Mouse (Mus musculus) retina, adult 2 months (tissue): ENCODE results near the gene Mpdu1.

Experiments used
- DNase-seq: peaks from one replicate; pipeline ENCODE4 v3.0.0-alpha.2; 2012; ENCODE audit warnings: low read depth, low spot score

The Mpdu1 gene

DNA sequence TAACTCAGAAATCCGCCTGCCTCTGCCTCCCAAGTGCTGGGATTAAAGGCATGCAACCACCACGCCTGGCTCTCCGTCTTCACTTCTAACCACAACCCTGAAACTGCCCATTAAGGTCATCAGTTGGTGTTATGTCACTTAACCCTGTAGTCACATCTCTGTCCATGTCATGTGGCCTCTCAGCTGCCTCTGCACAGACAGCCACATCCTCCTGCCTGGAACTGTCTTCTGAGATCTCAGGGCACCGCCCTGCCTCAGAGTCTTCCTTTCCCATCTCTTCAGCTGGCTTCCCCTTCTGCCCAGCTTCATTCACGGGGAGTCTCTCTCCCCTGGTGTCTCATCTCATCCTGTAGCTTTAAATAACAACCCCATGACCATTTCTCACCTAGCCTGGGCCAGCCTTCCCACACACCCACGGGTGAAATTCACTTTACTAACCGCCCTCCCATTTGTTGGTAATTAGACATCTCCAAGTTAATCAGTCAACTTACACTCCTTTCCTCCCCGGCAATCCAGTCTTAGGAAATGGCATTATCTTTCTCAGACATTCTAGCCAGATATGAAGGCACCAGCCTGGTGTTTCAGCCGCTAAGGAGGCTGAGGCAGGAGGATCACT lies 29.9 kb upstream of the Mpdu1 start:
- DNase-seq = no peak

DNA sequence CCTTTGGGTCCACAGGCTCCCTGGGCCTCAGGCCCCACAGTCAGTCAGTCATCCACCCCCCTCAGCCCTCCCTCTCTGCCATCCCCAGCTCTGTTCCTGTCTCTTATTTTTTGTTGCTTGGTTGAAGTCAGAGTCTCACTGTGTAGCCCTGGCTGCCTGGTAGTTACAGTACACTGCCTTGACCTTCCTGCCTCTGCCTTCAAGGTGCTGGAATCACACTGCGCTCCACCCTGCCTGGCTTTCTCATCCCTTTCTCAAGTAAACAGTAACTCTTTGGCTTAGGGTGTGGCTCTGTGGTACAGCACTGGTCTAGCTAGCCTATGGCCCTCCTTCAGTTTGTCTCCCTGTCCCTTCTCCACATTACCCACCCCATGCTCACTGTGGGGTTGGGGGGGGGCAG lies 27.4 kb upstream of the Mpdu1 start:
- no peak for DNase-seq

DNA sequence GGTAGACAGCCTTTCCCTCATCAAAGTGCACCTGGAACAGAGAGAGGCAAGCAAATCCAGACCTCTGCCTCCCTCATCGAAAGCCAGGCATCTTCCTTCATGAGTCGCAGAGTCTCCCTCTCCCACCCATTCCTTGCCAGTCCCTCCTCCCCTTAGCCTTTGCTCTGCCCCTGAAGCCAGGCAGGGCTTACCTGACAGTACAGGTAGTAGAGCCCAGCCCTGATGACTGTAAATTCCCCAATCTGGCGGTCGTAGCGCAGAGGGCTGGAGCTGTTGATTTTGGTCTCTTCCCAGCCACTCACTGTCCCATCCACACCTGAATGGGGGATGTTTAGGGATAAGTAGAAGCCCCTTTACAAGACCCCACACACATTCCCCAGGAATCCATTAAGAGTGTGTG lies 24.6 kb upstream of the Mpdu1 start:
- no peak for DNase-seq

DNA sequence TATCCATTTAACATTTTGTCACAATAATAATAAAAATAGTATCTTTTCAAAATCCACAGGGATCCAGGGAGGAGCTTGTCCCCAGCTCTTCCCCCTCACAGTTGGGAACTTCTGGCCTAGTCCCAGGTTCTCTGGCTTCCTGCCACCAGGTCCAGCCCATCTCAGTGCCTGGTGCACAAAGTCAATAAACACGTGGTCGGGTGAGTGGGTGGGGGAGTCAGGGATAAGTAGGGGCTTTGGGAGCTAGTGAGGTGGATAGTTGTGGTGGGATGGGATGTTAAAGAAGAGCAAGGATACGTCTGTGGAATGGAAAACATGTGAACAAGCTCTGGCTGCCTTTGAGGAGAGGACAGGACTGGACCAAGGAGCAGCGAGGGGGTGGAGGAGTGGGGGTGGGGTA lies 23.9 kb upstream of the Mpdu1 start:
- no peak for DNase-seq

DNA sequence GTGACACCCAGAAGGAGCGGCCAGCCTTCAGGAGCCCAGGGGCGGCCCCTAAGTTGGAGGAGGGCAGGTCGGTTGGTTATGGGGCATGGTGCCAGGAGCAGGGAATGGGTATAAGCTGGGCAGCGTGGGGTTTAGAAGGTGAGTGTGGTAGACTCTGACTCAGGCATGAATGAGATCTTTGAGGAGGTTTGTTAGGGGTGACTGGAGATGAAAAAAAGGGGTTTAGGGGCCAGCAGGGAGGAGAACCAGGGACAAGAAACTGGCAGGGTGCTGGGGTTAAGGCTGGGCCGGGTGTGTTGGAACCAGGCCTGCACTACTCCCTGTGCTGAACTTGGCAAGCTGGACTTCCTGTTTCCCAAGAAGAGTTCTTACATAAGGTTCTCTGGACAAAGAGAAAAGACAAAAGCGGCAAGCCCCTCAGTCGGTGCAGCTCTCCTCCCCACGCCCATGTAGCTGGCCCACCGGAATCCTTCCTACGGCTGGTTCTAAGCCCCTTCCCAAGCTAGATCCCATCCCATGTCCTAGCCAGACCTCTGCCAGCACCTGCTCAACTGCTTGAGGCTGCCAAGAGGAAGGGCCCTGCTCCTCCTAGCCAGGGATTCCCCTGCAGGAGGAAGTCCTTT lies 23.2 kb upstream of the Mpdu1 start, which contains the start of gene Tnfsf13:
Tnfsf13 (minus strand) TSS at position 259 of the 623 bp plus-strand sequence.
- DNase-seq = no peak

DNA sequence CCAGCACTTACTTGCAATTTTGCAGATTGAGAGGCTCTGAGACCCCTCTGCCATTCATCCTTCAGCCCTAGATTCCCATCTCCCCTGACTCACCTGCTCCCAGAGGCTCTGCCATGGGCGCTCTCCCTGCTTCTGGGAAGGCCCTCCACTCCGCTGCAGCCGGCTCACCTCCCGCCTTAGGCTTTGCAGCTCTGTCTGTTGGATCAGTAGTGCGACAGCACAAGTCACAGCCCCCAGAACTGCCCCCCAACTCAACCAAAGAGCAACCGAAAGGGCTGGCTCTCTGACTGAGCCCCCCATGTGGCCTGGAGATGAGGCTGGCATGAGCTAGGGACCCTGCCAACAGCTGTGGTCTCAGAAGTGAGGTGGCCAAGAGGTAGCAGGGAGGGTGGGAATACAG lies 22.5 kb upstream of the Mpdu1 start:
- no peak for DNase-seq

DNA sequence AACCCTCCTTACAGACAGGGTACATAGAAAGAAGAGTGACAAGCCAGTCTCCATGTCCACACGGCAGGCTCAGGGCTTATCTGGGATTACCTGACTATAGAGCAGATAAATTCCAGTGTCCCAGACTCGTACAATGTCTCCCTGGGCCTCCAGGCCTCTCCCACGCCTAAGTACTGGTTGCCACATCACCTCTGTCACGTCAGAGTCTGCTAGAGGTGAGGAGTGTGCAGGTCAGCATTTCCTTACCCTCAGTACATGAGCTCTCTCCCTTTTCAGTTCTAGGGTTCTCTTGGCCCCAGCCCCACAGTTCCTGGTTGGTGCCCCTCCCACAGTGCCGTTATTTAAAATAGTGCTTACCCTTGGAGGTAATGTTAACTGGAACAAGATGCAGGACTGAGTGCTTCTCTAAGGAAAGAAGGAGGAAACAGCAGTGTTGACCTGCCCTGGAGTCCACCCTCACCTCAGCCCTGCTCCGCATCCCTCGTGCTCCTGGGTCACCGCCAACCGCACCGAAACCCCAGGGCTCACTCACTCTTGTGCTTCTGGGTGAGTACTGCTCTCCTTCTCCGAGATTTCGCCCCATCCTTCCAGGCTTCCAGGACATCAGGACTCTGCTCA lies 21.8 kb upstream of the Mpdu1 start:
- DNase-seq = no peak

DNA sequence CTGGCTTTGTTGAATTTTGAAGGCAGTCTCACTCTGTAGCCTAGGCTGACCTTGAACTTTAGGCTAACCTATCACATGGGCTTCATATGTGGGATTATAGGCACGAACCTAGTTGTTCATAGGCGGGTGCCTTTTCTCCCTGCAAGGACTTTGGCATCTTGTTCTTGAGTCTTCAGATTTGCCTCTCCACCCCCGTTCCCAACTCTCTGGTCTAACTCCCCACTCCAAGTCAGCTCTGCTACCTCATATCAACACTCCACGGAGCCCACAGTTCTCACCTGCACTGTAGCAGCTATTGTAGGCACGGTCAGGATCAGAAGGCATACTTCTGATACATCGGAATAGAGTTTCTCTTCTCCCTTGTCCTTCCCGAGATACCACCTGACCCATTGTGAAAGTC lies 21.1 kb upstream of the Mpdu1 start:
- DNase-seq = no peak

DNA sequence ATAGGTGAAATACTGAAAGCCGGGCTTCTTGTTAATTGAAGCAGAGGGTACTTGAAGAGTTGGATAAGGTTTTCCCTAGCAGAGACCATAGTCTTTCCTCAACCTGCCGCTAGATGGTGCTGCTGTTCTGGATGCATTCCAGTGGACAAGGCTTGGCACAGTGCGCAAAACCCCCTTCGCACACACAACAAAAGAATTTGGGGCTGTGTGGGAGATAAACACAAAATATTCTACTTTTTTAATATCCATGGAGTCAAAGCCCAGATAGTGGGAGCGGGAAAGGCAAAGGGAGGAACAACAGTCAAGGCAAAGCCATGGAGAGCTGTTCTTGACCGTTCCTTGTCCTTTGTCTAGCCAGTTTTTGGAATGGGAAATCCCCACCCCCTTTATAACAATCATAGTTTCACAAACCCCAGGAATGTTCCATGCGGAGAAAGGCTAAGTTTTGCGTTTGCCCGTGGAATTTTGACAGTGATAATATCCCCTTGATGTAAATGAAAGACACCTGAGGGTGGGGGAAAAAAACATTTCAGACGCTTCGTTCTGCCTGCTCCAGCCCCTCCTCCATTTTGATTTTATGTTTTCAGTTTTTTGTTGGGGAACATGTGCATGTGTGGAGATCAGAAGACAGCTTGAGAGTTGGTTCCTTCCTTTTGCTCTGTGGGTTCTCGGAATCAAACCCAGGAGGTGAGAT lies 20.5 kb upstream of the Mpdu1 start:
- peak; percentile 79 for DNase-seq

DNA sequence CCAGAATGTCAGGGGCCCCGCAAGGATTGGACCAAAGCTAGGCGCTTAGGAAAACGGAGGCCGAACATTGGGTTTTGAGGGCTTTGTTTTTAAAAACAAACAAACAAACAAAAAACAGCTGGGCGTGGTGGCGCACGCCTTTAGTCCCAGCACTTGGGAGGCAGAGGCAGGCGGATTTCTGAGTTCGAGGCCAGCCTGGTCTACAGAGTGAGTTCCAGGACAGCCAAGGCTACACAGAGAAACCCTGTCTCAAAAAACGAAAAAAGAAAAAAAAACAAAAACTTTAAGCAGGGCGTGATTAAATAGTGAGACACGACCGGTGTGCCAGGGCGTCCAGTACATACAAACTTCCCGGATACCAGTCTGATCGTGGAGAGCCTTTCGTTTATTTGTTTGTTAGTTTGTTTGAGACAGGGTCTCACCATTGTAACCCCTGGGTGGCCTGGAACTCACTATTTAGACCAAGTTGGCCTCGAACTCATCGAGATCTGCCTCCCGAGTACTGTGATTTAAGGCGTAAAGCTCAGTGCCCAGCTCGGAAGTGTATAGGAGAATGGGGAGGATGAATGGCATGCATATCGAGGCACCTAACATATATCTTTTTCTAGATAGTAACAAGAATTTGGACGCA lies 19.9 kb upstream of the Mpdu1 start:
- DNase-seq = no peak

DNA sequence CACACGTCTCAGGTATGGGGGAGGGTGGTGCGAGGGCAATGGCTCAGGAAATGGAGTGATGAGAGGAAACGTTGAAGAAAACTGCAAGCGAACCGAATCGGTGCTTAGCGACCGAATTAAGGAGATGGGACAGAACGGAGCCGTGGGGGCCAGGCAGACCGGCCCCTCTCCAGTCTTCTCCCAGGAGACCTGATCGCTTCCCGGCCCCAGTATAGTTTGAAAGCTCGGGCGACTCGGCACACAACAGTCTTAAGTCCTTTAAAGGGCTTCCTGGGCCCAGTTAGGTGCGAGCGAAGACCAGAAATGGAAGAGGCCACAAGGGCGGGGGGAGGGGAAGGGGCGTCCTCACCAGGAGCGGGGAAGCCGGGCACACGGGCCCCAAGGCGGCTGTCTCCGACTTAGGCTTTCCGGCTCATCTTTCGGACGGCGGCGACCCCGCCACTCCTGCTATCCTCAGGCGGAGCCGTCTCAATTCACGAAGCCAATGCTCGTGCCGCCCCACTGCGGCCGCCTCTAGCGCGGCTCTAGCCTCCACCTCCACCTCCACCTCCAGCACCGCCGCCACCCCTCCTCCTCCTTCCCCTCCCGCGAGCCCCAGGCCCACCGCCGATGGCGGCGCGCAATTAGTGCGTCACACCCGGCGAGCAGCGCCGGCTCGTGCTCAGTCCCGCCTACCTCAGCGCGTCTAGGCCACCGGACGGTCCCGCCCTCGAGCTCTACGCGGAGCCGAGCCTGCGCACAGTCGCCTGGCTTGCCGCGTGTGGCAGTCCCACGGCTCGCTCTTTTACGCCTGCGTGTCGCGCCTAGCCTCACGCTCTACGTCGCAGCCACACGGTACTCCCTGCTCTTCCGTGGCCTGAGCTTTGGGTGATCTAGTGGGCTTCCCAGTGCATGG lies 19.1 kb upstream of the Mpdu1 start, which contains the start of gene Senp3:
Senp3 (minus strand) TSS at position 771 of the 895 bp plus-strand sequence.
- DNase-seq = peak; percentile 85

DNA sequence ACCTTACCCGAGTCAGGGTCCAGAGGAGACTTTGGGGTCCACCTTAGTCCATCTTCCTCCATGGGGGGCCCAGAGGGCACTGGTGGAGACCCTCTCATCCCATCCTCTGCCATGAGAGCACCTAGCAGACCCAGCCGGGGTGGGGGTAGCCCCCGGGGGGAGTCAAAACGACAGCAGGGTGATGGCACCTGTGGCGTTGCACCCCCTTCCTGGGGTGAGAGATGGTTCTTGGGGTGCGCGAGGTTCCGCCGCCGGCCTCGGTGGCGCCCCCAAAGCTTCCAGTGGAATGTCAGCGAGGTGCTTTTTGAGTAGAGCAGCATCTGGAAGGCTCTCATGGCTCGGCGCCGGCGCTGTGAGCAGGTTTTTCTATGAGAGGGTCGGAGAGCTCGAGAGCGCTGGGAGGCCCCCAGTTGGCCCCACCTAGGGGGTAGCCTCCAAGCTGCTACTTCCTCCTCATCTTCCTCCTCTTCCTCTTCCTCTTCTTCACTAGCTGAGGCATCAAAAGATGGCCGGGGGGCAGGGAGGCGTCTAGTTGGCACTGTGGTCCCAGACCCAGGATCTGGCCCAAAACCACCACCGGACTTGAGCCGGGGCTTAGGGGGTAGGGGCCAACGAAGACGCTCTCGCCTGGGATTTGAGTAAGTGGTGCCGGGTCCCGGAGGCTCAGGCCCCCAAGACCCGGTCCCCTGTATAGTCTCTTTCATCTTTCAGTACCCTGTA lies 17.9 kb upstream of the Mpdu1 start:
- no peak for DNase-seq

DNA sequence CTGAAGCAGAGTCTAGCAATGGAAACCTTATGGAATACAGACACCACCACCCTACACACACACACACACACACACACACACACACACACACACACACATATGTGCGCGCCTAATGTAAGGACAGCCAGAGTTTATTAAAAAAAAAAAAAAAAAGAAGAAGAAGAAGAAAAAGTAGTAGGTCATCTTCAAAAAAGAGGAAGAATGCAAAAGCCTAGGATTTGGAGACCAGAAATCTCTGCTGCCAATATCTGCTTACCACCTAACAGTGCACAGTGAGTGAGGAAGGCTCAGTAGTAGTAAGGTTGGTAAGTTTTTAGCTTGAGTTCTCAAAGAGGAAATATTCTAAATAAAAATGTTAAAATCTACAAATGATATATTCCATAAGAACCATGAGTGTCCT lies 16.7 kb upstream of the Mpdu1 start:
- no peak for DNase-seq

DNA sequence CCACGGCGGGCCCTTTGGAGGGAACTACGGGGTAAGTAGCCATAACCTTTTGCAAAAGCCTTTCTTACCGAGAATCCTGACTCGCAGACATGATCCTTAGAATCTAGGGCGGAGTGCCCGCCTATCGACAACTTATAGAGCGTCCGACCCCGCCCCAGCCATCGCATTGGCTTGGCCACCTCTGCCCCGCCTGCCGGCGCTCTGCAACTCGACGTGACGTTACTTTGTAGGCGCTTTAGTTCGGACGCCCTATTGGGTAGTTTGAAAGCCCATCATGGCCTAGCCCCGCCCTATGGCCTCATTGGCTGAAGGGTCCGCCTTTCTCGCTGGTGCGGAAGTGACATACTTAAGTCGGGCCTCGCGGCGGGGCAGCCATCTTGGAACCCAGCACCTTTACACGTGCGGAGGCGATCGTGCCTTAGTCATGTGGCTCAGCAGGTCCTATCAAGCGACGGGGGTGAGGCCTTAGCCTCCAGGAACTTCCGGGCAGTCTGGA lies 9.8 kb upstream of the Mpdu1 start, which contains the start of gene Eif4a1:
Eif4a1 (minus strand) TSS at position 213 of the 496 bp plus-strand sequence.
- peak; percentile 99 for DNase-seq

DNA sequence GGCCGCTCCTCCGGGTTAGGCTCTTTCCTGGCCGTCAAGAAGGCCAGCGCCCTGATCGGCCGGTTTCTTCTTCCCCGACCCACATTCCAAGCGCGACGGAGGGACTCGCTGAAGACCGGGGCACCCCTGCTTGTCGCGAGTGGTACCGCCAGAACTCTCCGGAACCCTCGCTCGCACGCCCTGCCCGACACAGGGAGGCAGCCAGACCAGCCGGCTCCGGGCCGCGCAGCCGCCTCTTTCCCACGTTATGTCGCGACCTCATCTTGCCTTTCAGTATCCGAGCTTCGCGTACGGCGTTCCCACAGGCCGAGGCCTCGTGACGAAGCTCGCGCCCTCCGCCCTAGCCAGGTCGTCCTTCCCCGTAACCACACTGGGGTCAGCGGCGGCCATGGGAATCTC lies 9.3 kb upstream of the Mpdu1 start:
- no peak for DNase-seq

DNA sequence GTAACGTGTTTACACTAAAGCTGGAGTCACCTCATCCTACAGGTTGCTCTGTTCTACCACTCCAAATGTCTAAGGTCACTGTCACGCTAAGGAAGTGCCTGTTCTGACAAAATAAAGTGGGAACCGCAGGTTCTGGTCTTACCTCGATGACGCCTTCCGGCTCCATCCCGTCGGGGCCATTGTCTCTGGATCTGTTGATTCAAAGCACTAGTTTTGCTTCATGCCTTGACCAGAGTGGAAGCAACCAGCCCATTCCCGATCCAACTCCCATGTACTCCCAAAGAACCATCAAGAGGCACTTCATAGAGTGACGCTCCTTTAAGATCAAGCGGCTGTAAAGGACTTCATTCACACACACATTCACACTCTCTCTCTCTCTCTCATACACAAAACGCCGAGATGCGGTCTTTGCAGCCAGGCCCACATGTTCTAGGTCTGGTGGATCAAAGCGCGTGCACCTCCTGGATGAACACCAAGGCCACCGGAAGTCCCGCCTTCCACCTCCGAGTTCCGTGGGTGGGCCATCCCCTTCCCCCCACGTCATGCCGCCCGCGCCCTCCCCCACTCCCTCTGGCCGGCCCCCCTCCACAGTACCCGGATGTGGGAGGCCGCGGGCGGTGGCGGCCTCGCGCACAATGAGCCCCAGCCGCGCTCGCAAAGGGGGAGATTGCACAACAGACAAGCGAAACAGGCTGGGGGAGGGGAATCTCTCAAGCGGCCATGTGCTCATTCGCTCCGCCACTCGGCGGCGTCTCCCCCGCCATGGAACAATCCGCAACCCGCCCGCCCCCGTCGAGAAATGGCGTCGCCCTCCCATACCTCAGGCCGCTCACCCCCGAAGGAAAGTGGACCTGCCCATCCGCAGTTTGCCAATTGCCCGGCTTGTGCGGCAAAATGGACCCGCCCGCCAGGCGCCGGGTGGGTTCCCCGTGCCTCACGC lies 8.6 kb upstream of the Mpdu1 start:
- peak; percentile 96 for DNase-seq

DNA sequence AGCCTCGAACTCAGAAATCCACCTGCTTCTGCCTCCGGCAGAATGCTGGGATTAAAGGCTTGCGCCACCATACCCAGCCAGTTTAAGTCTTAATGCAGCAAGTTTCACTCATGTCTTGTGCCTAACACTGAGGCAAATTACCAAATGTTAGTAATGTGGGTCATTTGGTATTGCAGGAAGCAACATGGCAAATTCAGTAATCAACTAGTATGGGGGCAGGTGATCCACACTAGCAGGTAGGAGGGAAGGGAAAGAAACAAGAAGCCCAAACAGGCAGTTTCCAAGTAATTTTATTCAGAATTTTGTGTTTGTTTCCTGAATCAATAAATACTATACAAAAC lies 4.2 kb upstream of the Mpdu1 start:
- no peak for DNase-seq

DNA sequence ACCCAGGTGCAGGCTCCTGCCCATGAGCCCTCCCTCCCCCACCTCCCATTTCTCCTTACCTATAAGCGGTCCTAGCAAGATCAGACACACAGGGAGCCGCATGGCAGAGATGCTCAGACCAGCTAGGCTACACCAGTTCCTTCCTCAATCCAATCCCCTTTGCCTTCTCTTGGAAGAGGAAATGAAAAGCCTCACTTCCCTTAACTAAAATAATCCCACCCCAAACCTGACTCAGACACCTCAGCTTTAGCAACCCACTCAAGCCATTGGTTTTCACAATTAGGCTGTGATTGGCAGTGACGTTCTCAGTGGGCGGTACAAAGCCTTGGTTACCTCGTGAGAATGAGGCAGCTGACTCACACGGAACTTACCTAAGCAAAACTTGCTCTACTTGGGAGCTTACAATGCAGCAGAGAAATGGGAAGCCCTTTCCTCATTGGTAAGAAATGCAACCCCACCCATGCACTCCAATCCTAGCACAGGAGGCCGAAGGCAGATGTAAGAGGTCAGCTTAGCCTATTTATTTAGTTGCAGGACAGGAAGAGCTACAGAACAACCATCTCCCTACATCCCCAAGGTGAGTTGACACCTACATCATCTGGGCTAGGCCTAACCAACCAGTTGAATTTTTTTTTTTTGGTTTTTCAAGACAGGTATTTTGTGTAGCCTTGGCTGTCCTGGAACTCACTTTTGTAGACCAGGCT lies 3.7 kb upstream of the Mpdu1 start, which contains the start of gene Cd68:
Cd68 (minus strand) TSS at position 193 of the 704 bp plus-strand sequence.
- DNase-seq = no peak
